Mouse (Mus musculus) megakaryocyte, embryonic 14.5 days (primary cell): ENCODE data around the gene Hmx1.

Source experiments
- FLI1 ChIP-seq: IDR thresholded peaks from 2 replicates; pipeline ENCODE4 v1.6.1; 2012; ENCODE audit warnings: low read length, inconsistent platforms, mixed read lengths
- GATA1 ChIP-seq: IDR thresholded peaks from 3 replicates; pipeline ENCODE4 v1.6.1; 2012; ENCODE audit warnings: mixed read lengths, low read length, inconsistent platforms, borderline replicate concordance

- TF ChIP-seq GATA1 (no peak), FLI1 (no peak)
These were observed 20.0 kb upstream of the Hmx1 start for GRCm38 (mm10) chr5:35368916-35369315.
